Mouse (Mus musculus): ENCODE measurements around the gene Stmn1. TPM values are rescaled to one million over a fixed set of nuclear protein-coding genes. Genes with fewer than 3 reads are reported as not detected.
"Not testable (repeated sequence)": the region's sequence is repeated elsewhere in the genome, so short reads cannot be mapped to it uniquely, and the experiment has no call there.

The Stmn1 gene
- total RNA-seq, 2 experiments from 2014 or later, result 3.0 to 3.8 TPM

DNA sequence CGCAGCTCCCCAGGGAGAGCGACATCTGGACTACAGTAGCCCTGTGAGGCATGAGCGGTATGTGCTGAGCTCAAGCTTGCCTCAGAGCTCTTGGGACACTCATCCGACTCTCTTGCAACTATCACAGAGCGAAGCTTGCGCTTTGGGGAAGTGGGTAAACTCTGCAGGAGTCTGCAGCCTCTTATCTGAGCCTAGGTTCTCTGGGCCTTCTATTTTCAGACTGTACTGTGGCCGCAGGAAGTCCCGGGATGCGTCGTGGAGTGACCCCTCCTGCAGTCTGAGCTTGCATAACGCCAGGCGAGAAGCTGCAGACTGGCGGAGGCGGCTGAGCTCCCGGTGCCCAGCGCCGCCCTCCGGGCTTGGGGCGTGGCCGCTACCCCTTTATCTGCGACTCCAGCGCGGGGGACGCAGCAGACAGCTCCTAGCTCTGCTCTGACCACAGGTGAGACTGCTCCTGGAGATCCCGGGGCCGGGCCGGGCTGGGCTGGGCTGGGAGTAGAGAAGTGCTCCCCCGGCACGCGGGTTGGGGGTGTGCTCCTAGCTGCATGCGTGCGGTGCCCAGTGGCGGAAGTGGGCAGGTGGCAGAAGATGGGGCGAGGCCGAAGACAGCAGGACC lies 28.6 kb downstream of the Stmn1 start, which contains the start of gene Paqr7:
Gene Paqr7 (plus strand): TSS at position 103 of the 616 bp plus-strand sequence.
- peak; percentile 86 for DNase-seq
- H3K27ac ChIP-seq, result peak within 1 kb of the TSS; percentile 87
- intact Hi-C loops (cut with DNase I), result no loop called here
- H3K4me3 ChIP-seq, result peak within 1 kb of the TSS; percentile 86
- no peak for TF ChIP-seq CTCF (IDR thresholded peaks at IDR 0.05)

DNA sequence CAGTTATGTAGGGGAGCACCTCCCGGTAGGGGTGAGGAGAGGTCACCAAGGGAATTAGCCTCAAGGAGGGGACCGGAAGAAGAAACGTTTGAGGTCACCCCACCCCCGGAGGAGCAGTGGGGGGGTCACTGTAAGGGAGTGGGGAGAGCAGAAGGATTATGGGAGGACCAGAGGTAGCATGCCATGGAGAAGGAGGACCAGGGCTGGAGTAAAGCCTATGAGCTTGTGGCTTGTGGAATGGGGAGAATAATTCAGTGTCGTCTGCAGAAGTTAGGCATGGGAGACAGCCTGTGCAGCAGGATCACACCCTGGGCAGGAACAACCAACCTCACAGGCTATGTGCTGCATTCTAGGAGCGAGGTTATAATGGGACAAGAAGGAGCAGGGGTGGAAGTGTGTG lies 29.1 kb downstream of the Stmn1 start:
- no peak for DNase-seq
- H3K4me3 ChIP-seq, result peak overlapping the region; percentile 86
- no peak for TF ChIP-seq CTCF (IDR thresholded peaks at IDR 0.05)
- intact Hi-C loops (cut with DNase I), result no loop called here
- H3K27ac ChIP-seq, result peak overlapping the region; percentile 87

DNA sequence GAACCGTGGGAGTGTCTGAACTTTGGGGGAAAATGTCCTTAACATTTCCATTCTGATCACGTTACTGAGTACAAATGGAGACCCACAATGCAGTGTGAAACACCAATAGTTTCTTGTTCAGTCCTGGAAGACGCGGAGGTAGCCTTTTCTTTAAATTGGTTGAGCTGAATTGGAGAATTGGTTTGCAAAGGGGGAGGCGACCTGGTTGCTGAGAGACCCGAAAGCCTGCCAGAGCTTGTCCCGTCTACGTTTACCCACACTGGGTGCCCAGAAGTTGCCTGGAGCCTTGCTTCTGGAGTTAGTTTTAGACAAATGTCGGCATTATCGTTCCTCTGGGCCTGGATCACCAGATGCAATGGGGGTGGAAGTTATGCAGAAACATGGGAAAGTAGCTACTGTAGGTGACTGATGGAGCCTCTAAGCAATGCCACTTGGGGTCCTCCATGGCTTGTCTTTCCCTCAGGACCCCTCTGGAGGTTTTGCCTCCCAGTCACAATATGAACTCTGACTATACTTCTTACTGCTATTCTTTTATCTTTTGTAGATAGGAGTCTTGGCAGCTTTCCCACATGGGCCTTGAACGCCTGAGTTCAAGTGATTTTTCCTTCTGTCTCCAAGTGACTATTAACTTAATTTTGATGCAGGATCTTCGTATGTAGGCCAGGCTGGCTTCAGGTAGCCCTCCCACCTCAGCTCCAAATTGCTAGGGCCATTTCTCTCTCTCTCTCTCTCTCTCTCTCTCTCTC lies 30.0 kb downstream of the Stmn1 start:
- no peak for DNase-seq
- H3K4me3 ChIP-seq, result no peak overlapping the region; the same call in 1 of the 2 replicates
- peak overlapping the region; percentile 51; the same call in 1 of the 2 replicates for H3K27ac ChIP-seq
- TF ChIP-seq CTCF (IDR thresholded peaks at IDR 0.05), result no peak
- intact Hi-C loops (cut with DNase I), result no loop called here

DNA sequence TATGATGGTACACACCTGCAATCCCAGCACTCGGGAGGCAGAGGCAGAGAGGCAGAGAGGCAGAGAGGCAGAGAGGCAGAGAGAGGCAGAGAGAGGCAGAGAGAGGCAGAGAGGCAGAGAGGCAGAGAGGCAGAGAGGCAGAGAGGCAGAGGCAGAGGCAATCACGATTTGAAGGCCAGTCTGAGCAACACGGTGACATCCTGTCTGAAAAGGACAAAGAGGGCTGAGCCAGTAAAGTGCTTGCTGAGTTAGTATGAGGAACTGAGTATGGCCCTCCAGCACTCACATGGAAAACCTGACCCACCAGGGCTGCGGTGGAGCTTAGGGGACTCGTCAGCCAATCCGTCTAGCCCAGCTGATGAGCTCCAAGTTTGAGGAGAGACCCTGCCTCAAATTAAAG lies 30.9 kb downstream of the Stmn1 start:
- H3K4me3 ChIP-seq; intact Hi-C loops (cut with DNase I); H3K27ac ChIP-seq; DNase-seq: not testable (repeated sequence)

DNA sequence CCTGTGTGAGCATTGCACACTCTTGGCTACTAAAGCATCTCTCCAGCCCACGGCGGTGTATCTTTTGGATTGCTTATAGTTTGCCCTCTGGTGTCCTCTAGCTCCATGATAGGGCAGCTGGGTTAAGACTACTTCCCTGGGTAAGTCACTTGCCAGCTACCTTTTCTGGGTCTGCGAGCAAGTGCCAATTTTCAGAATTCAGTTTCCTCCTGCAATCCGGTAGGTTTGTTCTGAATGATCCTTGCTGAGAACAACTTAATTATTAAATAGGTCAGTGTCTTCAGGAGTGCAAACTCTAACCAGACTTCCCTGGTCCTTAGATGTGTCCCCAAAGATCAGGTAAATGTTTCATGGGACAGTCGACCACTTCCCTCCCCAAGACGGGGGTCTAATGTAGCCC lies 33.0 kb downstream of the Stmn1 start:
- intact Hi-C loops (cut with DNase I), result no loop called here
- no peak for TF ChIP-seq CTCF (IDR thresholded peaks at IDR 0.05)
- no peak overlapping the region for H3K4me3 ChIP-seq
- no peak for DNase-seq
- no peak overlapping the region for H3K27ac ChIP-seq

DNA sequence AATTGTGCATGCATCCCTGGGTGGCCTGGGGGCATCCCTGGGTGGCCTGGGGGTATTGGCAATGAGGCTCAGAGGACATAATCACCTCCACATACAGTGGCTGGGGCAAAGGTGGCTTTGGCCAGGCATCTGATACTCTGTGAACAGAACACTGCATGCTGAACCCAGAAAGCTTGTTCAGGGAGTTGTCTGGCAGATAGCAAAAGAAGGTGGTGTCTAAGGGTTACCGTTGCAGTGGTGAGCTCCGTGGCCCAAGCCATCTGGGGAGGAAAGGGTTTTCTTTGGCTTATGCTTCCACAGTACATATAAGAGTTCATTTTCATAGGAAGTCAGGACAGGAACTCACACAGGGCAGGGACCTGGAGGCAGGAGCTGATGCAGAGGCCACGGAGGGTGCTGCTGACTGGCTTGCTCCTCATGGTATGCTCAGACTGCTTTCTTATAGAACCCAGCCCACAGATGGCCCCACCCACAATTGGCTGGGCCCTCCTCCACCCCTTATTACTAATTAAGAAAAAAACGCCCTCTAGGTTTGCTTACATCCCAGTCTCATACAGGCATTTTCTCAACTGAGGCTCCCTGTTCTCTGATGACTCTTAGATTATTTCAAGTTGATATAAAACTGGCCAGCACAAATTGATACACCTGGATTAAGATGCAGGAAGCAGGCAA lies 35.7 kb downstream of the Stmn1 start:
- Histone ChIP-seq H3K27ac (no peak overlapping the region), H3K4me3 (no peak overlapping the region)
- no peak for TF ChIP-seq CTCF (IDR thresholded peaks at IDR 0.05)
- intact Hi-C loops (cut with DNase I), result no loop called here
- DNase-seq, result no peak

DNA sequence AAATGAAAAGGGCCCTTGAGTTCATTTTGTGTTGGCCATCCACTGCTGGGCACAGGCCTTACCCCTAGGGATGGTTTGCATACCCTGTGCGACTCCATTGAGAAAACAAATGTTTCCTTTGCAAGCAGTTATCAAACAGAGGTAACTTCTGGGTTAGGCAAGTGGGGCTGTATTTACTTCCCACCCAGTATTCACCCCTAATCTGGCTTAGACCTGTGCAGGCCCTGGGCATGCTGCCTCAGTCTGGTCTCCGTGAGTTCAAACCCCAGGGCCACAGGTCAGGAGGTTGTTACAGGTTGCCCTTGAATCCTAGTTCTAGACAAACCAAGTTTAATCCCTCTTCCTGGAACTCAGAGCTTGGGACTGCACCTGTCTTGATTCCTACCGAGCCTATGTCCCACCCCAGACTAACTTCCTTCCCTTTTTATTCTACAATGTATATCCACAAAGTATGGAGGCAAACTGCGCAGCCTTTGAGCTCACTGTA lies 37.2 kb downstream of the Stmn1 start:
- no peak for TF ChIP-seq CTCF (IDR thresholded peaks at IDR 0.05)
- DNase-seq, result no peak
- H3K27ac ChIP-seq, result no peak overlapping the region
- intact Hi-C loops (cut with DNase I), result no loop called here
- H3K4me3 ChIP-seq, result no peak overlapping the region

DNA sequence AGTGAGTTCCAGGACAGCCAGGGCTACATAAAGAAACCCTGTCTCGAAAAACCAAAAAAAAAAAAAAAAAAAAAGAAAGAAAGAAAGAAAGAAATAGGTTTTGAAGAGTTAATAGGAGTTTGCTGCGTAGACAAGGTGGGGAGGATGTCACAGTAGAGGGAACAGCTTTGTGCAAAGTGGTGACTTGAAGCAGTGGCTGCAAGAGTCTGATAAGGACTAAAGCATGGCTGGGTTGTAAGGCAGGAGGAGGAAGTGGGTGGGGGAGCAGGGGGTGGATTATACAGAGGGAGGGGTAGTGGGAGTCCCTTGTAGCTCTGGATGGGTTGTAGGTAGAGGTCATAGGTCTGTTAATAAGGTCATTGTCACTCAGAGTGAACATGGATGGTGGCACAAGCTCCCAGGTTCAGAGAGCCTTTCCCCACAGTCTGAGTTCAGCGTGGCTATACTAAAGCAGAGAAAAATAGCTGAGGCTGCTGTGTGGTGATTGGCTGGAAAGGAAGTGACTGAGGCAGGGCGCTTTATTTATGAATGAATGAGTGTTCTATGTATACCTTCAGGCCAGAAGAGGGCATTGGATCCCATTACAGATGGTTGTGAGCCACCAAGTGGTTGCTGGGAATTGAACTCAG lies 38.0 kb downstream of the Stmn1 start:
- no peak overlapping the region for H3K27ac ChIP-seq
- H3K4me3 ChIP-seq, result no peak overlapping the region

DNA sequence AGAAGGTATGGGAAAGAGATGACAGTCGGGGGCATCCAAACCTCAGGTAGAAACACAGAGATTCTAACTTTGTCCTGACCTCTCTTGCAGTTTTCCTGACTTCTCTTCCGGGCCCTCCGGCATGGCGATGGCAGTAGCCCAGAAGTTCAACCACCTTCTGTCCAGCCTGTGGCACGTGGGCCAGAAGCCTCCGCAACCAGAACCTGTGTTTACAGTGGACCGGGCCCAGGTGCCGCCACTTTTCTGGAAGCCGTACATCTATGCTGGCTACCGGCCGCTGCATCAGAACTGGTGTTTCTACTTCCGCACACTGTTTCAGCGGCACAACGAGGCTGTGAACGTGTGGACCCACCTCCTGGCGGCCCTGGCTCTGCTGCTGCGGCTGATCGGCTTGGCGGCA lies 38.6 kb downstream of the Stmn1 start:
- no peak overlapping the region for H3K27ac ChIP-seq
- no peak for TF ChIP-seq CTCF (IDR thresholded peaks at IDR 0.05)
- H3K4me3 ChIP-seq, result no peak overlapping the region
- DNase-seq, result no peak
- intact Hi-C loops (cut with DNase I), result no loop called here

More for the DNA sequence above, 38.0 kb downstream of the Stmn1 start:
- intact Hi-C loops (cut with DNase I), result no loop called here
- TF ChIP-seq CTCF (IDR thresholded peaks at IDR 0.05), result no peak
- DNase-seq, result no peak

DNA sequence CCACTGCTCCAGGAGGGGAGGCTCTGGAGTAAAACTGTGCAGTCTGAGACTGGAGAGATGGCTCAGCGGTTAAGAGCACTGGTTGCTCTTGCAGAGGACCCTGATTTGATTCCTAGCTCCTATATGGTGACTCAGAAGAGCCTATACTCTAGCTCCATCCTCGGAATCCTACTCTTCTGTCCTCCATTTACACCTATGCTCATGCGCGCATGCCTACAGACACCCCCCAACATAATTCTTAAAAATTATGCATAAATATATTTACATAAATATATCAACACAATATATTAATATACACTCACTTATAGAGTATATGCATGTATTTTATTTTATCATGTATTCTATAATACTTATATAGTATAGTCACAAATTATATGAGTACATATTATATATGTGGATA lies 42.3 kb downstream of the Stmn1 start:
- DNase-seq, result no peak
- peak overlapping the region; percentile 72 for H3K4me3 ChIP-seq
- H3K27ac ChIP-seq, result no peak overlapping the region
- TF ChIP-seq CTCF (IDR thresholded peaks at IDR 0.05), result no peak
- intact Hi-C loops (cut with DNase I), result no loop called here

DNA sequence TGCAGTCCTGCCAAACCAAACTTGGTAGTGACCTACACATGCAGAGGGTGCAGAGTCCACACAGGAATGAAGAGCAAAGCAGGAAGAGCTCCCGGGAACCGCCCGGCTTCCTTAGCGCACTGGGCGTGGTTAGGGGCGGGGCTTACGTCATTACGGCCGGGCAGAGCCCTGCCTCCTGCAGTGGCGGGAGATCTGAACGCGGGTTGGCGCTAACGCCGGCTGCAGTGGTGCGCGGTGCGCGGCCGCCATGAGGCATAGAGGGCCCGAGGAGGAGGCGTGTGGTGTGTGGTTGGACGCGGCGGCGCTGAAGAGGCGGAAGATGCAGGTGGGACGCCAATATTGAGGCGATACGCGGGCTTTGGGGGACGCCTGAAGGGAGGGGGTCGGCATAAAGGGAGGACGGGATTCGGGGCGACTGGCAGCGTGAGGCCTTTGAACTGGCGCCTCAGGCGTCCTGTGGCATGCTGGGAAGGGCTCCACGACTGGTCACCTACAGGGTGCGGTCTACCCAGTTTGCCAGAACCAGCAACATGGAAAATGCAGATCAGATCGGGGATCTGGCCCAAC lies 42.8 kb downstream of the Stmn1 start, which contains the start of gene Aunip:
Gene Aunip (plus strand): TSS at position 155 of the 567 bp plus-strand sequence.
- no peak for TF ChIP-seq CTCF (IDR thresholded peaks at IDR 0.05)
- Histone ChIP-seq H3K27ac (no peak within 1 kb of the TSS), H3K4me3 (peak within 1 kb of the TSS; percentile 72)
- intact Hi-C loops (cut with DNase I), result no loop called here
- DNase-seq, result peak; percentile 96

DNA sequence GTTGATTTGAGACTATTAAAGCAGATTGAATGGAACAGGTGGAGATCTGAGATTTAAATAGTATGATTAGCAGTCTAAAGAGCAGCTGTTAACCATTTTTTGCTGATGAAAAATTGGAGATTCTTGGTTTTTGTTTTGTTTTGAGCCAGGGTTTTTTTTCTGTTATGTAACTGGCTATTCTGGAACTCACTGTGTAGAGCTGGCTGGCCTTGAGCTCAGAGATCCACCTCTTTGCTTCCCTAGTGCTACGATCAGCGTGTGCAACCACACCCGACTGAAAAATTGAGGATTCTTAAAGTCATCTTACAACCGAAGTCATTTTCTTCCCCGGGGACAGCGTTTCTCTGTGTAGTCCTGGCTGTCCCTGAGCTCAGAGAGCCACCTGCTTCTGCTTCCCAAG lies 43.6 kb downstream of the Stmn1 start:
- Histone ChIP-seq H3K4me3 (no peak overlapping the region), H3K27ac (no peak overlapping the region)
- intact Hi-C loops (cut with DNase I), result no loop called here
- DNase-seq, result no peak
- no peak for TF ChIP-seq CTCF (IDR thresholded peaks at IDR 0.05)

All from gastrocnemius, adult 2 months (tissue).